Mouse (Mus musculus): ENCODE measurements around the gene Phf3. TPM values are rescaled to one million over a fixed set of nuclear protein-coding genes. Genes with fewer than 3 reads are reported as not detected.

Gene Phf3
- polyA plus RNA-seq, 1 experiment = 10.1 TPM

- Histone ChIP-seq H3ac (ENCODE audit: control insufficient read depth, insufficient read length) (no peak overlapping the region), H3K4me2 (ENCODE audit: low read depth) (no peak overlapping the region), H3K36me3 (ENCODE audit: control insufficient read depth, insufficient read depth) (peaks cover 38% of the 10 kb centered on the region), H3K79me2 (ENCODE audit: control insufficient read depth, insufficient read depth) (no peaks in the 10 kb centered on the region), H3K4me3 (no peak overlapping the region), H3K27me3 (ENCODE audit: control insufficient read depth, insufficient read depth, insufficient read length) (no peaks in the 10 kb centered on the region)
- TF ChIP-seq REST (IDR thresholded peaks at IDR 0.05; ENCODE audit: insufficient read depth, insufficient read length) = no peak
- TF ChIP-seq TCF12 (IDR thresholded peaks at IDR 0.05; ENCODE audit: insufficient read depth, poor library complexity, severe bottlenecking) = no peak
- no peak for TF ChIP-seq POLR2AphosphoS2 (IDR thresholded peaks at IDR 0.05; ENCODE audit: insufficient read length, low read depth)
- TF ChIP-seq MAX (IDR thresholded peaks at IDR 0.05; ENCODE audit: low read depth) = no peak
- no peak for TF ChIP-seq USF1 (IDR thresholded peaks at IDR 0.05; ENCODE audit: low read depth)
- TF ChIP-seq CEBPB (IDR thresholded peaks at IDR 0.05; ENCODE audit: insufficient read depth, poor library complexity, severe bottlenecking) = no peak
- TF ChIP-seq TCF3 (IDR thresholded peaks at IDR 0.05; ENCODE audit: insufficient read length, low read depth) = no peak
- TF ChIP-seq SRF (IDR thresholded peaks at IDR 0.05; ENCODE audit: control insufficient read depth, insufficient read length, low read depth) = no peak
- TF ChIP-seq MYOD1 (IDR thresholded peaks at IDR 0.05; ENCODE audit: control insufficient read depth in 1 of 3, insufficient read length in 2 of 3, low read depth in 2 of 3) = no peak
- TF ChIP-seq POLR2A (IDR thresholded peaks at IDR 0.05; ENCODE audit: insufficient read length, low read depth) = no peak
- no peak for TF ChIP-seq E2F4 (IDR thresholded peaks at IDR 0.05; ENCODE audit: insufficient read depth)
Observed at GRCm38 (mm10) chr1:30814987-30815386, 58.7 kb downstream of the Phf3 start.

GRCm38 (mm10) chr1:30808101-30808699 is 65.5 kb downstream of the Phf3 start:
- no peaks in the 10 kb centered on the region for H3K79me2 ChIP-seq (ENCODE audit: control insufficient read depth, insufficient read depth)
- no peak overlapping the region for H3K4me2 ChIP-seq (ENCODE audit: low read depth)
- no peak overlapping the region for H3ac ChIP-seq (ENCODE audit: control insufficient read depth, insufficient read length)
- no peak overlapping the region for H3K4me3 ChIP-seq
- no peaks in the 10 kb centered on the region for H3K27me3 ChIP-seq (ENCODE audit: control insufficient read depth, insufficient read depth, insufficient read length)
- TF ChIP-seq CEBPB (IDR thresholded peaks at IDR 0.05; ENCODE audit: insufficient read depth, poor library complexity, severe bottlenecking) (no peak), SRF (IDR thresholded peaks at IDR 0.05; ENCODE audit: control insufficient read depth, insufficient read length, low read depth) (no peak), TCF3 (IDR thresholded peaks at IDR 0.05; ENCODE audit: insufficient read length, low read depth) (no peak), MAX (IDR thresholded peaks at IDR 0.05; ENCODE audit: low read depth) (no peak), POLR2A (IDR thresholded peaks at IDR 0.05; ENCODE audit: insufficient read length, low read depth) (no peak), USF1 (IDR thresholded peaks at IDR 0.05; ENCODE audit: low read depth) (no peak), MYOD1 (IDR thresholded peaks at IDR 0.05; ENCODE audit: control insufficient read depth in 1 of 3, insufficient read length in 2 of 3, low read depth in 2 of 3) (no peak), REST (IDR thresholded peaks at IDR 0.05; ENCODE audit: insufficient read depth, insufficient read length) (no peak), MYOG (IDR thresholded peaks at IDR 0.05; ENCODE audit: control insufficient read depth in 1 of 3, insufficient read depth in 1 of 3, insufficient read length in 2 of 3, low read depth in 2 of 3) (no peak), POLR2AphosphoS2 (IDR thresholded peaks at IDR 0.05; ENCODE audit: insufficient read length, low read depth) (no peak), E2F4 (IDR thresholded peaks at IDR 0.05; ENCODE audit: insufficient read depth) (no peak), TCF12 (IDR thresholded peaks at IDR 0.05; ENCODE audit: insufficient read depth, poor library complexity, severe bottlenecking) (no peak)
- peaks cover 68% of the 10 kb centered on the region for H3K36me3 ChIP-seq (ENCODE audit: control insufficient read depth, insufficient read depth)

- Histone ChIP-seq H3K4me3 (no peak overlapping the region), H3K36me3 (ENCODE audit: control insufficient read depth, insufficient read depth) (peaks cover 56% of the 10 kb centered on the region), H3K4me2 (ENCODE audit: low read depth) (no peak overlapping the region), H3ac (ENCODE audit: control insufficient read depth, insufficient read length) (no peak overlapping the region), H3K27me3 (ENCODE audit: control insufficient read depth, insufficient read depth, insufficient read length) (no peaks in the 10 kb centered on the region), H3K79me2 (ENCODE audit: control insufficient read depth, insufficient read depth) (no peaks in the 10 kb centered on the region)
- TF ChIP-seq TCF12 (IDR thresholded peaks at IDR 0.05; ENCODE audit: insufficient read depth, poor library complexity, severe bottlenecking) (no peak), POLR2AphosphoS2 (IDR thresholded peaks at IDR 0.05; ENCODE audit: insufficient read length, low read depth) (no peak), CEBPB (IDR thresholded peaks at IDR 0.05; ENCODE audit: insufficient read depth, poor library complexity, severe bottlenecking) (no peak), E2F4 (IDR thresholded peaks at IDR 0.05; ENCODE audit: insufficient read depth) (no peak), TCF3 (IDR thresholded peaks at IDR 0.05; ENCODE audit: insufficient read length, low read depth) (no peak), MAX (IDR thresholded peaks at IDR 0.05; ENCODE audit: low read depth) (no peak), USF1 (IDR thresholded peaks at IDR 0.05; ENCODE audit: low read depth) (no peak), MYOG (IDR thresholded peaks at IDR 0.05; ENCODE audit: control insufficient read depth in 1 of 3, insufficient read depth in 1 of 3, insufficient read length in 2 of 3, low read depth in 2 of 3) (no peak), SRF (IDR thresholded peaks at IDR 0.05; ENCODE audit: control insufficient read depth, insufficient read length, low read depth) (no peak), MYOD1 (IDR thresholded peaks at IDR 0.05; ENCODE audit: control insufficient read depth in 1 of 3, insufficient read length in 2 of 3, low read depth in 2 of 3) (no peak), REST (IDR thresholded peaks at IDR 0.05; ENCODE audit: insufficient read depth, insufficient read length) (no peak), POLR2A (IDR thresholded peaks at IDR 0.05; ENCODE audit: insufficient read length, low read depth) (no peak)
Observed at GRCm38 (mm10) chr1:30805688-30806285, 67.9 kb downstream of the Phf3 start.

GRCm38 (mm10) chr1:30804919-30805318 is 68.8 kb downstream of the Phf3 start:
- Histone ChIP-seq H3K36me3 (ENCODE audit: control insufficient read depth, insufficient read depth) (peaks cover 49% of the 10 kb centered on the region), H3K4me2 (ENCODE audit: low read depth) (no peak overlapping the region), H3K4me3 (no peak overlapping the region), H3K27me3 (ENCODE audit: control insufficient read depth, insufficient read depth, insufficient read length) (no peaks in the 10 kb centered on the region), H3ac (ENCODE audit: control insufficient read depth, insufficient read length) (no peak overlapping the region), H3K79me2 (ENCODE audit: control insufficient read depth, insufficient read depth) (no peaks in the 10 kb centered on the region)
- TF ChIP-seq SRF (IDR thresholded peaks at IDR 0.05; ENCODE audit: control insufficient read depth, insufficient read length, low read depth) (no peak), REST (IDR thresholded peaks at IDR 0.05; ENCODE audit: insufficient read depth, insufficient read length) (no peak), TCF3 (IDR thresholded peaks at IDR 0.05; ENCODE audit: insufficient read length, low read depth) (no peak), CEBPB (IDR thresholded peaks at IDR 0.05; ENCODE audit: insufficient read depth, poor library complexity, severe bottlenecking) (no peak), POLR2AphosphoS2 (IDR thresholded peaks at IDR 0.05; ENCODE audit: insufficient read length, low read depth) (no peak)

Measured in myocyte (in vitro differentiated cells).